Mouse (Mus musculus): ENCODE measurements around the gene H2-T24. TPM values are rescaled to one million over a fixed set of nuclear protein-coding genes. Genes with fewer than 3 reads are reported as not detected.
A peak's percentile ranks its signal among the peaks of the same experiment; 100 is the strongest.

H2-T24 gene
- polyA plus RNA-seq, 1 experiment from 2014 or later, result 2.2 TPM

DNA sequence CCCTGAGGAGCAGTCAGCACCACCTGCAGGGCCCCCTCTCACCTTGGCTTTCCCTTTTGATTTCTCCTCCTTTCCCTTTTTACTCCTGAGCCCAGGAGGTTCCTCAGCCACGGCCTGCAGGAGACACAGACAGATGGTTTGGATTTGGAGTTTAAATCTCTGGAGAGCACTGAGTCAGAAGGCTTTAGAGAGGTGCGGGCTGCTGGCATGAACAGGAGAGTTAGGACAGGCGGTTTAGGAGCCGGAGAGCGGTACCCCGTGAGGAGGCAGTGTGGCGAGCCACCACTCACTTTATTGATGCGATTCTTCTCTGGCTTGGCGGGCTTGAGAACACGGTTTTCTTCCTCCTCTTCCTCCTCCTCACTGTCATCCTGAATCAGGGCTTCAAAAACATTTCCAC, 57.1 kb downstream of the H2-T24 start:
- no peak for DNase-seq (ENCODE audit: low spot score)
- Histone ChIP-seq H3K9ac (ENCODE audit: low read depth, low read length) (no peak overlapping the region), H3K27ac (replicated peaks; ENCODE audit: low read depth, low read length) (no peak overlapping the region), H3K27me3 (replicated peaks; ENCODE audit: control insufficient read depth, insufficient read depth, low read length) (no peaks in the 10 kb centered on the region), H3K9me3 (ENCODE audit: control insufficient read depth, low read length) (no peaks in the 10 kb centered on the region), H3K4me1 (ENCODE audit: control insufficient read depth, insufficient read depth, low read length) (peaks cover 1% of the 10 kb centered on the region; the same call in 1 of the 2 replicates), H3K4me2 (ENCODE audit: low read depth, low read length) (no peak overlapping the region), H3K4me3 (ENCODE audit: low read depth, low read length) (no peak overlapping the region), H3K36me3 (ENCODE audit: control insufficient read depth, insufficient read depth, low read length) (peaks cover 68% of the 10 kb centered on the region)
- 81% methylated on average over 10 of the region's 10 CpGs for whole genome bisulfite sequencing
- ATAC-seq (ENCODE audit: low read depth), result no peak

DNA sequence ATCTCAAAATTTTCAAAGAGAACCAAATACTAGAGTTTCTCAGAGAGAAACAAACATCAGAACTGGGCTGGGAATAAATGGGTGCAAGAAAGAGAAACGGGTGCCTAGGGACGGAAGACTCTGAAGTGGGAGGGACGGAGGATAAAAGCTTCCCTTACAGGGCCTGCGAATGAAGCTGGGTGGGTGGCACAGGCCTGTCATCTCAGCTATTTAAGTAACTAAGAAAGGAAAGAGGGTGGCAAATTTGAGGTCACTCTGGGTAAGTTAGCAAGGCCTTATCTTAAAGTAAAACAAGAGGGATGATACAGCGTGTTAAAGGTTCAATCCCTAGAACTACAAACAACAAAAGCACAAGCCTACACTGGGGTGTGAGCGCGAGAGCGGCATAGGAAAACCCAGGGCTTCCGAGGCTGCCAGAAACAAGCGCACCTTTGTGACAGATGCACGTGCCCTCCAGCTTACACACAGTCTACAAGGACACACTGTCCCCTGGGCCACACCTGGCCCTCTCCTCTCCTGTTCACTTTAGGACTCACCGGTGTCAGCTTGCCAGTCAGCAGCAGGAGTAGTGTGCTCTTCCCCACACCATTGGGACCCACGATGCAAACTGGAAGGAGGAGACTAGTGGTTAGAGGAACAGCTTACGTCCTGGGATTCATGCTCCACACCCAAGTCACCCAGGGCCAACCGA, 61.7 kb downstream of the H2-T24 start:
- Histone ChIP-seq H3K9ac (ENCODE audit: low read depth, low read length) (no peak overlapping the region), H3K4me2 (ENCODE audit: low read depth, low read length) (no peak overlapping the region), H3K4me1 (ENCODE audit: control insufficient read depth, insufficient read depth, low read length) (no peaks in the 10 kb centered on the region), H3K27me3 (replicated peaks; ENCODE audit: control insufficient read depth, insufficient read depth, low read length) (no peaks in the 10 kb centered on the region), H3K9me3 (ENCODE audit: control insufficient read depth, low read length) (no peaks in the 10 kb centered on the region), H3K27ac (replicated peaks; ENCODE audit: low read depth, low read length) (no peak overlapping the region), H3K36me3 (ENCODE audit: control insufficient read depth, insufficient read depth, low read length) (peaks cover 83% of the 10 kb centered on the region), H3K4me3 (ENCODE audit: low read depth, low read length) (no peak overlapping the region)
- DNase-seq (ENCODE audit: low spot score) (no peak), ATAC-seq (ENCODE audit: low read depth) (no peak)
- 93% methylated on average over 15 of the region's 15 CpGs for WGBS

MicroRNA genes within 50 kb of the gene (microRNA counts, 519-probe panel; counts per million panel counts)
- microRNA mmu-miR-877, result 1,946 counts per million, percentile 17 among the panel's probes with 10 or more counts

Small RNA genes lying within 50 kb of the gene (microRNA-seq; reads per million reads assigned to microRNA genes)
- 52.1 reads per million, percentile 45 among the genes with 10 or more reads in this experiment for gene Mir877 (ENCODE audit: borderline number of aligned reads)

Other genes with a start within 250 kb of the H2-T24 start
- 10.1 and 10.3 TPM in 2 replicates for gene Ier3, start 198.9 kb downstream of the H2-T24 start, polyA plus RNA-seq (2014; fragmentation: Nextera tagmentation; extraction: Ambion mirVana)
- 49.0 and 49.5 TPM in 2 replicates for gene Flot1, start 197.3 kb downstream of the H2-T24 start, polyA plus RNA-seq (2014; fragmentation: Nextera tagmentation; extraction: Ambion mirVana)
- 736 and 832 TPM in 2 replicates for gene Tubb5, start 182.3 kb downstream of the H2-T24 start, polyA plus RNA-seq (2014; fragmentation: Nextera tagmentation; extraction: Ambion mirVana)
- gene Mdc1, start 179.0 kb downstream of the H2-T24 start, polyA plus RNA-seq (2014; fragmentation: Nextera tagmentation; extraction: Ambion mirVana), result 10.2 and 14.8 TPM in 2 replicates
- gene Nrm, start 159.2 kb downstream of the H2-T24 start, polyA plus RNA-seq (2014; fragmentation: Nextera tagmentation; extraction: Ambion mirVana), result 47.7 and 55.4 TPM in 2 replicates
- 25.6 and 27.8 TPM in 2 replicates for gene Ppp1r18, start 155.0 kb downstream of the H2-T24 start, polyA plus RNA-seq (2014; fragmentation: Nextera tagmentation; extraction: Ambion mirVana)
- 40.2 and 43.4 TPM in 2 replicates for gene Dhx16, start 140.7 kb downstream of the H2-T24 start, polyA plus RNA-seq (2014; fragmentation: Nextera tagmentation; extraction: Ambion mirVana)
- 20.5 and 21.5 TPM in 2 replicates for gene 2310061I04Rik, start 123.1 kb downstream of the H2-T24 start, polyA plus RNA-seq (2014; fragmentation: Nextera tagmentation; extraction: Ambion mirVana)
- gene Atat1, start 110.5 kb downstream of the H2-T24 start, polyA plus RNA-seq (2014; fragmentation: Nextera tagmentation; extraction: Ambion mirVana), result 48.1 and 53.6 TPM in 2 replicates
- 73.3 and 76.0 TPM in 2 replicates for gene Mrps18b, start 104.2 kb downstream of the H2-T24 start, polyA plus RNA-seq (2014; fragmentation: Nextera tagmentation; extraction: Ambion mirVana)
- 29.1 and 32.5 TPM in 2 replicates for gene Ppp1r10, start 104.1 kb downstream of the H2-T24 start, polyA plus RNA-seq (2014; fragmentation: Nextera tagmentation; extraction: Ambion mirVana)
- 72.1 and 76.4 TPM in 2 replicates for gene Abcf1, start 50.8 kb downstream of the H2-T24 start, polyA plus RNA-seq (2014; fragmentation: Nextera tagmentation; extraction: Ambion mirVana)
- 39.9 and 46.3 TPM in 2 replicates for gene Gnl1, start 40.7 kb downstream of the H2-T24 start, polyA plus RNA-seq (2014; fragmentation: Nextera tagmentation; extraction: Ambion mirVana)
- gene Prr3, start 40.3 kb downstream of the H2-T24 start, polyA plus RNA-seq (2014; fragmentation: Nextera tagmentation; extraction: Ambion mirVana), result 31.5 and 33.7 TPM in 2 replicates
- gene H2-T23, start 12.3 kb upstream of the H2-T24 start, polyA plus RNA-seq (2014; fragmentation: Nextera tagmentation; extraction: Ambion mirVana), result 9.6 and 10.1 TPM in 2 replicates
- 20.5 and 20.7 TPM in 2 replicates for gene H2-T22, start 22.2 kb upstream of the H2-T24 start, polyA plus RNA-seq (2014; fragmentation: Nextera tagmentation; extraction: Ambion mirVana)
- gene Gm6034, start 22.4 kb upstream of the H2-T24 start, polyA plus RNA-seq (2014; fragmentation: Nextera tagmentation; extraction: Ambion mirVana), result not detected in 2 replicates
- gene Gm11127, start 37.8 kb upstream of the H2-T24 start, polyA plus RNA-seq (2014; fragmentation: Nextera tagmentation; extraction: Ambion mirVana), result not detected in 2 replicates
- gene Gm19684, start 101.1 kb upstream of the H2-T24 start, polyA plus RNA-seq (2014; fragmentation: Nextera tagmentation; extraction: Ambion mirVana), result not detected in 2 replicates
- not detected in 2 replicates for gene Gm7030, start 108.9 kb upstream of the H2-T24 start, polyA plus RNA-seq (2014; fragmentation: Nextera tagmentation; extraction: Ambion mirVana)
- not detected in 2 replicates for gene Gm8909, start 148.0 kb upstream of the H2-T24 start, polyA plus RNA-seq (2014; fragmentation: Nextera tagmentation; extraction: Ambion mirVana)
- gene H2-T3, start 169.7 kb upstream of the H2-T24 start, polyA plus RNA-seq (2014; fragmentation: Nextera tagmentation; extraction: Ambion mirVana), result not detected in 2 replicates
- gene Rpp21, start 237.5 kb upstream of the H2-T24 start, polyA plus RNA-seq (2014; fragmentation: Nextera tagmentation; extraction: Ambion mirVana), result 95.5 and 103 TPM in 2 replicates

Data from embryonic facial prominence, embryonic 14.5 days (tissue).